Mouse (Mus musculus): ENCODE data around the gene Klhl31. TPM values are rescaled to one million over a fixed set of nuclear protein-coding genes. Genes with fewer than 3 reads are reported as not detected.

Gene Klhl31
- total RNA-seq, 2 experiments from 2014 or later, result not detected

GRCm38 (mm10) chr9:77703476-77703875 is 67.2 kb downstream of the Klhl31 start:
- DNase-seq, result no peak

DNA sequence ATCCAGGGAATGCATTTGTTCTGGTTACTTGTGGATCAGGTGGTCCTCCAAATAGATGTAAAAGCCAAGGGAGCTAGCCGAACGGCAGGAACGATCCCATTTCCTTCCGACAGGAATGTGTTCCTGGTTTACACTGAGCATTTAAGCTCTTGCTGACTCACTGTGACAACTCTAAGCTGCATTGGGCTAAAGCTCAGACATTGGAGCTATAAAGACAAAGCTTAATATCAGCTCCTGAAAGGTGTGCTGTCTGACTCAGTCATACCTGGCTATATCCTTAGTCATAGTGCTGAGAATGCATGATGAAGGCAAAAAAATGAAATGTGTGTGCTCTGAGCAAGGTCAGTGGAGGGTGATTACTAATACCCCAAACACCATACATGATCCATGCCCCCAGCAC is 67.8 kb downstream of the Klhl31 start:
- no peak for DNase-seq

DNA sequence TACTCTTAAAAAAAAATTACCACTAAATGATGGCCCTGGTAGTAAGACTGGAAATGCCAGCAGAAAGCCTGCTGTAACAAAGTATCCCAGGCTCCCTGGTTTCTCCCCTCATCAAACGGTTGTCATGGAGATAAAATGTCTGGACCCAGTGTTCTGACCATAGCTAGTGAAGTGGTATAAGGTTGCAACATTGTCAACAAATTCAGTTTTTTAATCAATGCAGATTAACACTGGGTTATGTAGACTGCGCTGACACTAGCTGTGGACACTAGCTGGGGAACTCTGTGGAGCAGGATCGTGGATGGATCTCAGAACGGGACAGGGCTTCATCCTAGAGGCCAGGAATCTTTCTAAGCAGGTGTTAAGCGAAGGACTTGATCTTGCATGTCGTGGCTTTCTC is 70.2 kb downstream of the Klhl31 start:
- DNase-seq, result no peak

GRCm38 (mm10) chr9:77707433-77708139 is 71.3 kb downstream of the Klhl31 start:
- no peak for DNase-seq

DNA sequence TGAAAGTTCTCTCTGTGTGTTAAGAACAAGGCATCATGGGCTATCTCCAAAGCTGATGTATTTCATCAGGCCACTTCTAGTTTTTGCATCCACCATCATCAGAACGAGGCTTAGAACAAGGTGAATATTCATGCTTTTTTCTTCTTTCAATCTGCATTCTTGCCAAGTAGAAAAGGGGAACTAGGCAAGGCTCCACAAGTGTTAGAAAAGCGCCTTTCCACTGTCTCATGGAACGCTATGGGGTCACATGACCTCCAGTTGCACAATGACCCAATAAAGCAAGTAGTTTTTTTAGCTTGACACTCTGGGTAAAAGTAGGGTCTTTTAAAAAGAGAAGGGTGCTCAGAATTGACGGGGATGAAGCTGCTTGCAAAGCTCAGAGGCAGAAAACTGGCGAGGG is 72.7 kb downstream of the Klhl31 start:
- DNase-seq, result no peak

Other genes with a start within 250 kb of the Klhl31 start
- 10 to 100 TPM; 12.8 to 15.1 TPM for gene Lrrc1, start 91.6 kb upstream of the Klhl31 start, total RNA-seq (2021)
- gene Gclc, start 118.0 kb downstream of the Klhl31 start, total RNA-seq (2021), result 10 to 100 TPM; 40.9 to 47.2 TPM